Mouse (Mus musculus) E14TG2a.4 (cell line): Measurements from ENCODE around the gene Kpna3.

Source experiments
- CTCF ChIP-seq: conservative IDR thresholded peaks from 2 replicates; pipeline ENCODE4 v1.5.1; 2014; ENCODE audit warnings: low read length
- POU5F1 ChIP-seq: IDR thresholded peaks from 2 replicates; pipeline ENCODE4 v1.6.1; 2014; ENCODE audit warnings: low read length, borderline replicate concordance

GRCm38 (mm10) chr14:61360981-61361511, 78.6 kb downstream of the Kpna3 start:
- TF ChIP-seq CTCF (no peak), POU5F1 (no peak)
